Mouse (Mus musculus): ENCODE data around the gene Arhgap15.
A peak's percentile ranks its signal among the peaks of the same experiment; 100 is the strongest.

Gene Arhgap15

GRCm38 (mm10) chr2:43939196-43939595, 190.6 kb downstream of the Arhgap15 start:
- no peak for DNase-seq

GRCm38 (mm10) chr2:43945679-43946078, 197.1 kb downstream of the Arhgap15 start:
- DNase-seq, result no peak

GRCm38 (mm10) chr2:43949775-43950492, 201.3 kb downstream of the Arhgap15 start:
- DNase-seq, result no peak

- no peak for DNase-seq
These were observed 202.1 kb downstream of the Arhgap15 start for GRCm38 (mm10) chr2:43950741-43951140.

- no peak for DNase-seq
These were observed 210.6 kb downstream of the Arhgap15 start for GRCm38 (mm10) chr2:43959189-43959588.

GRCm38 (mm10) chr2:43962466-43962865, 213.8 kb downstream of the Arhgap15 start:
- no peak for DNase-seq

GRCm38 (mm10) chr2:43968581-43968980, 220.0 kb downstream of the Arhgap15 start:
- peak; percentile 0 to 4 for DNase-seq

GRCm38 (mm10) chr2:43977732-43978131, 229.1 kb downstream of the Arhgap15 start:
- DNase-seq, result no peak

- DNase-seq, result no peak
These were observed 229.8 kb downstream of the Arhgap15 start for GRCm38 (mm10) chr2:43978177-43979013.

- DNase-seq, result no peak
These were observed 237.4 kb downstream of the Arhgap15 start for GRCm38 (mm10) chr2:43986066-43986465.

GRCm38 (mm10) chr2:43987919-43988318, 239.3 kb downstream of the Arhgap15 start:
- DNase-seq, result no peak

- DNase-seq, result no peak
These were observed 241.2 kb downstream of the Arhgap15 start for GRCm38 (mm10) chr2:43989850-43990249.

- no peak for DNase-seq
These were observed 243.9 kb downstream of the Arhgap15 start for GRCm38 (mm10) chr2:43992510-43992909.

- DNase-seq, result no peak
These were observed 253.8 kb downstream of the Arhgap15 start for GRCm38 (mm10) chr2:44002454-44002853.

- no peak for DNase-seq
These were observed 261.6 kb downstream of the Arhgap15 start for GRCm38 (mm10) chr2:44010249-44010648.

GRCm38 (mm10) chr2:44013388-44013787, 264.8 kb downstream of the Arhgap15 start:
- DNase-seq, result no peak

- DNase-seq, result no peak
These were observed 268.1 kb downstream of the Arhgap15 start for GRCm38 (mm10) chr2:44016720-44017119.

GRCm38 (mm10) chr2:44017405-44018026, 268.9 kb downstream of the Arhgap15 start:
- DNase-seq, result no peak

GRCm38 (mm10) chr2:44018033-44018432, 269.4 kb downstream of the Arhgap15 start:
- no peak for DNase-seq

GRCm38 (mm10) chr2:44024704-44025103, 276.1 kb downstream of the Arhgap15 start:
- DNase-seq, result no peak

- DNase-seq, result no peak
These were observed 280.6 kb downstream of the Arhgap15 start for GRCm38 (mm10) chr2:44029035-44029715.

GRCm38 (mm10) chr2:44029865-44030264, 281.2 kb downstream of the Arhgap15 start:
- no peak for DNase-seq

Data from kidney, adult 8-10 months (tissue).